Mouse (Mus musculus) neural tube, embryonic 14.5 days (tissue): ENCODE results near the gene Ggt1. TPM values are rescaled to one million over a fixed set of nuclear protein-coding genes. Genes with fewer than 3 reads are reported as not detected.

Experiments used
- ATAC-seq: fragments of 200-750 bp; cut with Nextera tagmentation; 2 replicates; pipeline ENCODE4 v1.8.0; 2017; ENCODE audit warnings: low read depth, mild to moderate bottlenecking, moderate TSS enrichment, moderate library complexity
- H3K27ac ChIP-seq: fragments of 300-500 bp; sonication (generic); 2 replicates; pipeline ENCODE4 v1.5.1; 2014; ENCODE audit warnings: low read depth, mild to moderate bottlenecking, control low read depth, low read length, moderate library complexity, mixed read lengths
- H3K27me3 ChIP-seq: fragments of 300-500 bp; sonication (generic); 2 replicates; pipeline ENCODE4 v1.6.1; 2014; ENCODE audit warnings: low read length; ENCODE audit not compliant: control insufficient read depth, insufficient read depth
- H3K36me3 ChIP-seq: fragments of 300-500 bp; sonication (generic); 2 replicates; pipeline ENCODE4 v1.6.1; 2014; ENCODE audit warnings: low read length, mixed read lengths; ENCODE audit not compliant: control insufficient read depth, insufficient read depth
- H3K4me1 ChIP-seq: fragments of 300-500 bp; sonication (generic); 2 replicates; pipeline ENCODE4 v1.6.1; 2014; ENCODE audit warnings: low read length; ENCODE audit not compliant: control insufficient read depth, insufficient read depth
- H3K4me2 ChIP-seq: fragments of 300-500 bp; sonication (generic); 2 replicates; pipeline ENCODE4 v1.6.1; 2014; ENCODE audit warnings: mild to moderate bottlenecking, low read depth, low read length, control low read depth
- H3K4me3 ChIP-seq: fragments of 300-500 bp; sonication (generic); 2 replicates; pipeline ENCODE4 v1.5.1; 2014; ENCODE audit warnings: low read depth, low read length, control low read depth, mixed read lengths
- H3K9ac ChIP-seq: fragments of 300-500 bp; sonication (generic); replicated peaks from 2 replicates; pipeline ENCODE4 v1.6.1; 2014; ENCODE audit warnings: low read depth, mild to moderate bottlenecking, control low read depth, low read length, mixed read lengths
- H3K9me3 ChIP-seq: fragments of 300-500 bp; sonication (generic); 2 replicates; pipeline ENCODE4 v1.6.1; 2016; ENCODE audit warnings: low read length; ENCODE audit not compliant: control insufficient read depth
- WGBS: fragments of 180-500 bp; shearing (Covaris S2); extraction: QIAGEN DNeasy Blood & Tissue Kit; methylation state at CpG from one replicate; pipeline ENCODE4 v1.1.7; 2014; 5-methylcytosine and 5-hydroxymethylcytosine counted together
- polyA plus RNA-seq: library from polyadenylated mRNA; unstranded; fragments of >200 nt; fragmentation: Nextera tagmentation; extraction: Ambion mirVana; gene quantifications from 2 replicates; pipeline ENCODE4 v1.2.1, GENCODE M21; 2014

Gene Ggt1
- polyA plus RNA-seq, 1 experiment from 2014 or later, result 1.5 TPM

DNA sequence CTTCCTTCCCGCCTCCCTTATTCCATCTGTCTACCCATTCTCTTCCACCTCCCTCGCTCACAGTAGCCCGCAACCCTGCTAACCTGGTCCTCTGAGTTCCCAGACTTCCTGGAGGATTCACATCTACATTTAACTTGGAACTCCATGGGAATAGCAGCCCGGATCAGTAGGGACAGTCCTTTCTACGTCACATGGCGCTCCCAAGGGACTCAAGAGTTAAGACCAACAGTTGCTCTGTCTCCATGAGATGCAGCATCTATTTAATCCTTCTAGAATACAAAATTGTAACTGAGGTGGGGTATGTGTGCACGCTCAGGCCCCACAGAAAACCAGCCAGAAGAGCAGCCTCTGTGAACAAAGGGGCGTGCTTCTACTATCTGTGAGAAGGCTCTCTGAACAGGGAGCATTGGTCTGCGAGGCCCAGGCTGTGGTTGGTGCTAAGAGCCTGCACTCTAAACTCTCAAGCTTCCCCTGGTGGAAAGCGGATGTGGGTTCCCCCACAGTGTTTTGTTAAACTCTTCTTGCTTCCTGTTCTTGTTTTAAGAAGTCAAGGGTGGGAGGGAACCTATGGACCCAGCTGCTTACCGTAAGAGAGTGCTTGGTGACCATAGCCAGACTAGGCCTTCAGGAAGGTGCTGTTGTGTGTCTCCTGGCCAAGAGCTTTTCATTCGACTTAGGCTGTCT, 29.9 kb downstream of the Ggt1 start:
- Histone ChIP-seq H3K4me2 (no peak overlapping the region), H3K27me3 (no peaks in the 10 kb centered on the region), H3K27ac (no peak overlapping the region), H3K4me3 (no peak overlapping the region), H3K9me3 (no peaks in the 10 kb centered on the region), H3K4me1 (no peaks in the 10 kb centered on the region), H3K36me3 (no peaks in the 10 kb centered on the region), H3K9ac (no peak overlapping the region)
- 77% methylated on average over 12 of the region's 12 CpGs for WGBS
- ATAC-seq, result no peak

DNA sequence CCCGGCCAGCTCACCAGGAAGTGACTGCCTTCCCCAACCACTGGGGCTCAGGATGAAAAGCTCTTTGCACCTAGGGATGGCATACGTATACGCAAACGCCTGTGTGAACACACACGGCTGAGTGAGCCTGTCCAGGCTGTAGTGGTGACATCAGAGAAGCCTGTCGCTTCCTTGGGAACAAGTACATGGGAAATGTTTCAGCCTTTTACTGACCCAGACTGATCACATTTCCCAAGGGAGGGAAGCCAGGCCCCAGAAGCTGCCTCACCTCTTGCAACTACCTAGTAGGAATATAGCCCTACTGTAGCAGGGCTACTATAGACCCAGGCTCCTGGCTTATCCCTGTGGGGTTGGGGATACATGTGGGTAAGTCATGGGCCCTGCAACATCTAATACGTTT, 31.2 kb downstream of the Ggt1 start:
- WGBS, result 88% methylated on average over 7 of the region's 7 CpGs
- Histone ChIP-seq H3K4me3 (no peak overlapping the region), H3K36me3 (no peaks in the 10 kb centered on the region), H3K9ac (no peak overlapping the region), H3K27me3 (no peaks in the 10 kb centered on the region), H3K4me1 (no peaks in the 10 kb centered on the region), H3K9me3 (no peaks in the 10 kb centered on the region; the same call in 1 of the 2 replicates), H3K4me2 (no peak overlapping the region), H3K27ac (no peak overlapping the region)
- no peak for ATAC-seq

DNA sequence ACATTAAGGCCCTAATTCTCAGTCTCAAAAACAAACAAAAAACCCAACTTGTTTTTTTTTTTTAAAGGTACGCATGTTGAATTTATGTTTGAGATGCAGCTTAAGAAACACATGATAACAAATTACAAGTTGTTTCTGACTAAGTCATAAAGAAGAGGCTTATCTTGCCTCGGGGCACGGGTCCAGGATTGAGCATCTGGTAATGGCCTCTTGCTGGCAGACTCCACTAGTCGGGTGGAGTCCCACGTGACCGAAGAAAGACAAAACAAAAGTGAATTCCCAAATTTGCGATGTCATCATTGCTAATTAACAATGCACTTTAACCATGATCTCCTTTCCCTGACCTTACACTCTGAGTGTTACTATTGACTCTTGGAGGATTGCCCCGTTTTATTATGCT, 34.6 kb downstream of the Ggt1 start:
- no peaks in the 10 kb centered on the region; the same call in 1 of the 2 replicates for H3K9me3 ChIP-seq
- WGBS, result 80% methylated on average over 8 of the region's 8 CpGs
- H3K27ac ChIP-seq, result no peak overlapping the region
- no peaks in the 10 kb centered on the region for H3K27me3 ChIP-seq
- ATAC-seq, result no peak
- no peak overlapping the region for H3K4me2 ChIP-seq
- H3K9ac ChIP-seq, result no peak overlapping the region
- no peaks in the 10 kb centered on the region for H3K36me3 ChIP-seq
- H3K4me3 ChIP-seq, result no peak overlapping the region
- no peaks in the 10 kb centered on the region for H3K4me1 ChIP-seq

DNA sequence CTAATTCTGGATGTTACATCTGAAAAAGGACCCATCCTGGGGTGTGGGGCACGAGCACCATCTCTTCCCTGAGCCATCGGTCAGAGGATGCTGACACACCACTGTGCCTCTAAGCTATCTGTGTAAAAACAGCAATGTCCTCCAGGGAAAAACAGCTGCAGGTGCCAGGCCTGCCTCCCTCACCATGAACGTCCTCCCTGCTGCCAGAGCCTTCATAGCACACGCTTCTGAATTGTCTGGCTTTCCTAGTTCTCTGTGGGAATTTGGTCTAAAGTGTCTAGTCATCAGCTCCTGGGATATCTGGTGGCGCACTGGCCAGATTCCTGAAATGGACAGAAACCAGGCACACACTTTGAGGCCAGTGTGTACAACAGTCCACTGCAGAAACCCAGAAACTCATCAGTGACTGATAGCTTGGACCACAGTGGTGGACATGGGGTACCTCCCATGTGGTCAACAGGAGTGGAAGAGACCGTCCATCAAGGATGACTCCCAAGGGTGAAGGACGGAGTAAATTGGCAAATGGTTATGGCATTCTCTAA, 38.9 kb downstream of the Ggt1 start:
- Histone ChIP-seq H3K36me3 (no peaks in the 10 kb centered on the region), H3K4me3 (no peak overlapping the region), H3K27ac (no peak overlapping the region), H3K4me1 (no peaks in the 10 kb centered on the region), H3K9me3 (no peaks in the 10 kb centered on the region; the same call in 1 of the 2 replicates), H3K9ac (no peak overlapping the region), H3K27me3 (no peaks in the 10 kb centered on the region), H3K4me2 (no peak overlapping the region)
- WGBS, result 84% methylated on average over 7 of the region's 7 CpGs
- ATAC-seq, result no peak

DNA sequence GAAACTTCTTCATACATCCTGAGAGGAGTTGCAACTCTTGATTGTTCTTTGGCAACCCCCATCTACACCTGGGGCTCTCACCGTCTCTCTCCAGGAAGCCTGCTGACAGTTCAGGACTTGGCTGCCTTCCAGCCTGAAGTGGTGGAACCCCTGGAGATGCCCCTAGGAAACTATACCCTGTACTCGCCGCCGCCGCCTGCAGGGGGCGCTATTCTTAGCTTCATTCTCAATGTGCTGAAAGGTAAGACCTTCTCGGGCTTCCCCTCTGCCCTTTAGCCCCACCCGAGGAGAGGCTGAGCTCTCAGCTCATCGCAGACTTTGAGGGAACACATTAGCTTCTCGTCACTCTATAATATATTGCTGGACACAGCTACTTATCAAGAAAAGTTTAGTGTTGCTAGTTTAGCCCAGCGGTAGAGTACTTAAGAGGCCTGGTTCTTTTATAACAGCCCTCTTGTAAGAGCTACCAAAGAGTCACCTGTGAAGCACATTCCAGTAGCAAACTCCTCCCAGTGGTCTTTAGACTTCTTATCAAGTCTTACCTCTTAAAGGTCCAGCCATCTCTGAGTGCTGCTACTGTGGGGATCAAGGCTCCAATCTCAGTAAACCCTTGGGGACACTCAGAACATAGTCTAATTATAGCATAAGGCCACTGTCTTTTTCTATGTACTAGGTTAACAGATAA, 43.9 kb downstream of the Ggt1 start:
- H3K36me3 ChIP-seq, result no peaks in the 10 kb centered on the region
- no peak overlapping the region for H3K27ac ChIP-seq
- WGBS, result 41% methylated on average over 11 of the region's 11 CpGs
- H3K4me1 ChIP-seq, result no peaks in the 10 kb centered on the region
- no peak for ATAC-seq
- H3K27me3 ChIP-seq, result no peaks in the 10 kb centered on the region
- no peaks in the 10 kb centered on the region for H3K9me3 ChIP-seq
- no peak overlapping the region for H3K4me3 ChIP-seq
- H3K4me2 ChIP-seq, result no peak overlapping the region
- no peak overlapping the region for H3K9ac ChIP-seq

DNA sequence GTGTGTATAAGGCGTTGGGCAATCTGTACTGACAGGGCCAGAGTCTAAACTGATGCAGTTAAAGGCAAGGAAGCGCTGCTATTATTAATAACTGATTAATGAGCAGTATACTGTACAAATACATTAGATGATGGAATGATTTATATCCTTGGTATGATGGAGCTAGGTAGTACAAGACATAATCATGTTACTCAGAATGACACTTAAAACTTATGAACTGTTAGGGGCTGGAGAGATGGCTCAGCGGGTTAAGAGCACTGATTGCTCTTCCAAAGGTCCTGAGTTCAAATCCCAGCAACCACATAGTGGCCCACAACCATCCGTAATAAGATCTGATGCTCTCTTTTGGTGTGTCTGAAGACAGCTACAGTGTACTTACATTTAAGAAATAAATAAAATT, 45.8 kb downstream of the Ggt1 start:
- no peak overlapping the region for H3K9ac ChIP-seq
- no peaks in the 10 kb centered on the region for H3K27me3 ChIP-seq
- H3K9me3 ChIP-seq, result no peaks in the 10 kb centered on the region
- 85% methylated on average over 4 of the region's 4 CpGs for WGBS
- no peak overlapping the region for H3K27ac ChIP-seq
- no peaks in the 10 kb centered on the region for H3K4me1 ChIP-seq
- ATAC-seq, result no peak
- no peak overlapping the region for H3K4me3 ChIP-seq
- H3K36me3 ChIP-seq, result no peaks in the 10 kb centered on the region
- no peak overlapping the region for H3K4me2 ChIP-seq

DNA sequence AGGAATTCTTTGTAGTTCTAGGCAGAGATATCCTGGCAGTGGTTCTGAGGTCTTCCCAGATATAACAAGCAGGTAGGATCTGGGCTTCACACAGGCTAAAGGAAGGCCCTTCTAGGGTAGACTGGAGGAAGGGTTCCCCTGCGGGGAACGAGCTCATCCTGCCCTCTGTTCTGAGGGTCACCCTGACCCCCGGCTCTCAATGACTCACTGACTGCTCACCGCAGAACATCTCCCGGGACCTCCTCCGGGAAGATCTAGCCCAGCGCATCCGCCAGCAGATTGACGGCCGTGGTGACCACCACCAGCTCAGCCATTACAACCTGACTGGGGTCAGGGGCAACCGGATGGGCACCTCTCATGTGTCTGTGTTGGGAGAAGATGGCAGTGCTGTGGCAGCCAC, 47.6 kb downstream of the Ggt1 start:
- Histone ChIP-seq H3K27ac (no peak overlapping the region), H3K9ac (no peak overlapping the region), H3K9me3 (no peaks in the 10 kb centered on the region), H3K36me3 (no peaks in the 10 kb centered on the region), H3K27me3 (no peaks in the 10 kb centered on the region), H3K4me1 (no peaks in the 10 kb centered on the region), H3K4me2 (no peak overlapping the region), H3K4me3 (no peak overlapping the region)
- no peak for ATAC-seq
- WGBS, result 89% methylated on average over 11 of the region's 11 CpGs

DNA sequence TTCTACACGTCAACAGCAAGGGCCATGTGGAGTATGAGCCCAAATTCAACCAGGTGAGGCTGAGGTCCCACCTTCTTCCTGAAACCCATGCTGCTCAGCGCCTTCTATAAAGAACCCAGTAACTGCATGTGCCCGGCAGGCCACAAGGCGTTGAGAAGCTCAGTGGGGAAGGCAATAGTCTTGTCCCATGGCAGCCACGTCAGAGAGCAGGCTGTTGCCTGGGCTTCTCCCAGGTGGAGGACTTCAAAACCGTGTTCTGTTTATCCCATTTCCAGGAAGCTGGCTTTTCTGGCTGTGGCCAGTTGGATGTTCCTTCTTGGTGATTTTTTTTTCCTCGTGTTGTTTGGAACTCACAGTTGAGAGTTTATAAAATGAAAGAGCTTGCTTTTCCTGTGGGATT, 49.1 kb downstream of the Ggt1 start:
- no peaks in the 10 kb centered on the region for H3K27me3 ChIP-seq
- no peak overlapping the region for H3K27ac ChIP-seq
- H3K4me1 ChIP-seq, result no peaks in the 10 kb centered on the region
- no peak overlapping the region for H3K9ac ChIP-seq
- H3K4me3 ChIP-seq, result no peak overlapping the region
- H3K9me3 ChIP-seq, result no peaks in the 10 kb centered on the region
- H3K4me2 ChIP-seq, result no peak overlapping the region
- WGBS, result 58% methylated on average over 7 of the region's 7 CpGs
- H3K36me3 ChIP-seq, result no peaks in the 10 kb centered on the region
- no peak for ATAC-seq

DNA sequence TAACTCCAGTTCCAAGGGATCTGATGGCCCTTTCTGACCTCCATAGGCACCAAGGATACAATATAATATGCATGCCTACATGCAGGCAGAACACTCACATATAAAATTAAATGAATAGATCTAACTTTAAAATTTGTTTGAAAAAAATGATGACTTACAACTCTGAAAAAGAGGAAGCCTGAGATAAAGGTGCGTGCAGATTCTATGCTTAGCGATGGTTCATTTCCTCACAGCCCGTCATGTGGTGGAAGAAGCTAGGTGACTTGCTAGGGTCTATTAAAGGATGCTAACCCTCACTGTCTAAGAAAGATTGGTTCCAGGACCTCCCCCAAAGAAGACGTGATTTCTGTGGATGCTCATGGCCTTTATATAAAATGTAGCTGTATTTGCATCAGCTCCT, 54.6 kb downstream of the Ggt1 start:
- no peak for ATAC-seq
- Histone ChIP-seq H3K4me3 (no peak overlapping the region), H3K27me3 (no peaks in the 10 kb centered on the region), H3K27ac (no peak overlapping the region), H3K9me3 (no peaks in the 10 kb centered on the region), H3K36me3 (no peaks in the 10 kb centered on the region), H3K4me2 (no peak overlapping the region), H3K9ac (no peak overlapping the region), H3K4me1 (no peaks in the 10 kb centered on the region)
- 94% methylated on average over 4 of the region's 4 CpGs for WGBS
